Mouse (Mus musculus) embryo, embryonic 11 days (tissue): ENCODE measurements at regions not wholly inside any gene's neighbourhood (a gene's known extent, or its start where the extent isn't known, plus 50 kb on each side); places are given as distances from the start of the nearest gene placed in this dataset.

Experiments used
- DNase-seq: peaks from one replicate; pipeline ENCODE4 v3.0.0-alpha.2; 2015

GRCm38 (mm10) chr9:120731952-120732622 is 160.8 kb downstream of the Rpl14 start:
- no peak for DNase-seq

- DNase-seq = peak; percentile 41
These were observed 161.5 kb downstream of the Rpl14 start for GRCm38 (mm10) chr9:120732650-120733293.

- peak; percentile 75 for DNase-seq
These were observed 162.6 kb downstream of the Rpl14 start for GRCm38 (mm10) chr9:120733681-120734465.

GRCm38 (mm10) chr9:120735217-120735616 is 164.0 kb downstream of the Rpl14 start:
- DNase-seq = no peak

- peak; percentile 30 for DNase-seq
These were observed 166.7 kb downstream of the Rpl14 start for GRCm38 (mm10) chr9:120737956-120738355.

- DNase-seq = peak; percentile 48
These were observed 168.1 kb downstream of the Rpl14 start for GRCm38 (mm10) chr9:120739199-120739952.

- DNase-seq = no peak
These were observed 168.8 kb downstream of the Rpl14 start for GRCm38 (mm10) chr9:120739953-120740524.

- no peak for DNase-seq
These were observed 170.3 kb downstream of the Rpl14 start for GRCm38 (mm10) chr9:120741521-120741920.

GRCm38 (mm10) chr9:120743455-120743854 is 172.2 kb downstream of the Rpl14 start:
- DNase-seq = no peak

- no peak for DNase-seq
These were observed 174.4 kb downstream of the Rpl14 start for GRCm38 (mm10) chr9:120745674-120746073.

GRCm38 (mm10) chr9:120750820-120751219 is 178.2 kb upstream of the Ctnnb1 start:
- DNase-seq = no peak

GRCm38 (mm10) chr9:120751686-120752484 is 177.1 kb upstream of the Ctnnb1 start:
- no peak for DNase-seq

- no peak for DNase-seq
These were observed 174.9 kb upstream of the Ctnnb1 start for GRCm38 (mm10) chr9:120754151-120754550.

- no peak for DNase-seq
These were observed 173.5 kb upstream of the Ctnnb1 start for GRCm38 (mm10) chr9:120755486-120755885.

GRCm38 (mm10) chr9:120758003-120758402 is 171.0 kb upstream of the Ctnnb1 start:
- DNase-seq = no peak

GRCm38 (mm10) chr9:120758632-120759031 is 170.4 kb upstream of the Ctnnb1 start:
- no peak for DNase-seq

GRCm38 (mm10) chr9:120759771-120760170 is 169.2 kb upstream of the Ctnnb1 start:
- no peak for DNase-seq

GRCm38 (mm10) chr9:120763802-120764201 is 165.2 kb upstream of the Ctnnb1 start:
- DNase-seq = no peak

- no peak for DNase-seq
These were observed 164.4 kb upstream of the Ctnnb1 start for GRCm38 (mm10) chr9:120764663-120765062.

GRCm38 (mm10) chr9:120765292-120765691 is 163.7 kb upstream of the Ctnnb1 start:
- no peak for DNase-seq

- DNase-seq = no peak
These were observed 162.1 kb upstream of the Ctnnb1 start for GRCm38 (mm10) chr9:120766881-120767280.

GRCm38 (mm10) chr9:120767396-120767795 is 161.6 kb upstream of the Ctnnb1 start:
- no peak for DNase-seq
